Mouse (Mus musculus) heart, embryonic 16.5 days (tissue): ENCODE results near the gene Tmx1. TPM values are rescaled to one million over a fixed set of nuclear protein-coding genes. Genes with fewer than 3 reads are reported as not detected.

Source experiments
- ATAC-seq: fragments of 200-750 bp; cut with Nextera tagmentation; replicated peaks from 2 replicates; pipeline ENCODE4 v1.8.0; 2017; ENCODE audit warnings: moderate number of reproducible peaks; ENCODE audit not compliant: insufficient read depth, low FRiP score; ENCODE audit errors: extremely low read depth
- H3K27ac ChIP-seq: fragments of 300-500 bp; sonication (generic); 2 replicates; pipeline ENCODE4 v1.5.1; 2014; ENCODE audit warnings: mild to moderate bottlenecking, low read length, control low read depth, moderate library complexity
- H3K27me3 ChIP-seq: fragments of 300-500 bp; sonication (generic); 2 replicates; pipeline ENCODE4 v1.6.1; 2014; ENCODE audit warnings: low read length, mixed read lengths; ENCODE audit not compliant: control insufficient read depth, insufficient read depth
- H3K36me3 ChIP-seq: fragments of 300-500 bp; sonication (generic); 2 replicates; pipeline ENCODE4 v1.6.1; 2014; ENCODE audit not compliant: control insufficient read depth, insufficient read depth
- H3K4me1 ChIP-seq: fragments of 300-500 bp; sonication (generic); 2 replicates; pipeline ENCODE4 v1.6.1; 2014; ENCODE audit warnings: low read length, mixed read lengths; ENCODE audit not compliant: control insufficient read depth, insufficient read depth
- H3K4me2 ChIP-seq: fragments of 300-500 bp; sonication (generic); 2 replicates; pipeline ENCODE4 v1.6.1; 2014; ENCODE audit warnings: low read depth, mild to moderate bottlenecking, control low read depth, low read length
- H3K4me3 ChIP-seq: fragments of 300-500 bp; sonication (generic); 2 replicates; pipeline ENCODE4 v1.5.1; 2014; ENCODE audit warnings: mild to moderate bottlenecking, control low read depth, low read length
- H3K9ac ChIP-seq: fragments of 300-500 bp; sonication (generic); 2 replicates; pipeline ENCODE4 v1.6.1; 2014; ENCODE audit warnings: low read length, control low read depth
- H3K9me3 ChIP-seq: fragments of 300-500 bp; sonication (generic); replicated peaks from 2 replicates; pipeline ENCODE4 v1.6.1; 2016; ENCODE audit warnings: low read length; ENCODE audit not compliant: control insufficient read depth
- WGBS: fragments of 180-500 bp; shearing (Covaris S2); extraction: QIAGEN DNeasy Blood & Tissue Kit; methylation state at CpG from one replicate; pipeline ENCODE4 v1.1.7; 2014; 5-methylcytosine and 5-hydroxymethylcytosine counted together
- polyA plus RNA-seq: library from polyadenylated mRNA; unstranded; fragments of >200 nt; fragmentation: Nextera tagmentation; extraction: Ambion mirVana; gene quantifications from 2 replicates; pipeline ENCODE4 v1.2.1, GENCODE M21; 2015

Gene Tmx1
- polyA plus RNA-seq = 71.4 and 79.4 TPM in 2 replicates

- peaks cover 5% of the 10 kb centered on the region for H3K36me3 ChIP-seq
- H3K4me2 ChIP-seq = peak within 1 kb of the TSS; percentile 91
- peak; percentile 100 for ATAC-seq
- H3K4me3 ChIP-seq = peak within 1 kb of the TSS; percentile 96
- WGBS = under 1% methylated on average over 58 of the region's 58 CpGs
- H3K27ac ChIP-seq = peak within 1 kb of the TSS; percentile 85
- no peaks in the 10 kb centered on the region for H3K27me3 ChIP-seq
- no peaks in the 10 kb centered on the region for H3K9me3 ChIP-seq
- H3K4me1 ChIP-seq = peaks cover 19% of the 10 kb centered on the region
- H3K9ac ChIP-seq = peak within 1 kb of the TSS; percentile 94
Measured at GRCm38 (mm10) chr12:70452726-70453645, at the start of gene Tmx1. Gene Tmx1, plus strand, starts transcription at chr12:70453095.

- ATAC-seq = no peak
- WGBS = 59% methylated on average over 6 of the region's 6 CpGs
Measured at GRCm38 (mm10) chr12:70404327-70404726, 48.6 kb upstream of the Tmx1 start.

GRCm38 (mm10) chr12:70408396-70408795 is 44.5 kb upstream of the Tmx1 start:
- Histone ChIP-seq H3K9me3 (no peaks in the 10 kb centered on the region), H3K27ac (no peak overlapping the region), H3K4me2 (no peak overlapping the region), H3K9ac (no peak overlapping the region), H3K4me1 (no peaks in the 10 kb centered on the region), H3K36me3 (no peaks in the 10 kb centered on the region), H3K4me3 (no peak overlapping the region), H3K27me3 (no peaks in the 10 kb centered on the region)
- ATAC-seq = no peak
- WGBS = 63% methylated on average over 1 of the region's 1 CpGs

More at GRCm38 (mm10) chr12:70404327-70404726, 48.6 kb upstream of the Tmx1 start:
- H3K27ac ChIP-seq = no peak overlapping the region
- no peaks in the 10 kb centered on the region for H3K9me3 ChIP-seq
- no peak overlapping the region for H3K4me3 ChIP-seq
- H3K36me3 ChIP-seq = no peaks in the 10 kb centered on the region
- no peak overlapping the region for H3K4me2 ChIP-seq
- no peaks in the 10 kb centered on the region for H3K27me3 ChIP-seq
- H3K4me1 ChIP-seq = no peaks in the 10 kb centered on the region
- H3K9ac ChIP-seq = no peak overlapping the region

GRCm38 (mm10) chr12:70409600-70409999 is 43.3 kb upstream of the Tmx1 start:
- ATAC-seq = no peak
- Histone ChIP-seq H3K4me2 (no peak overlapping the region), H3K36me3 (no peaks in the 10 kb centered on the region), H3K4me1 (no peaks in the 10 kb centered on the region), H3K9me3 (no peaks in the 10 kb centered on the region), H3K27ac (no peak overlapping the region), H3K4me3 (no peak overlapping the region), H3K27me3 (no peaks in the 10 kb centered on the region), H3K9ac (no peak overlapping the region)
- 76% methylated on average over 2 of the region's 2 CpGs for WGBS

GRCm38 (mm10) chr12:70420216-70420615 is 32.7 kb upstream of the Tmx1 start:
- peaks cover 9% of the 10 kb centered on the region for H3K4me1 ChIP-seq
- no peaks in the 10 kb centered on the region for H3K36me3 ChIP-seq
- H3K27ac ChIP-seq = no peak overlapping the region
- H3K9me3 ChIP-seq = no peaks in the 10 kb centered on the region
- no peak overlapping the region for H3K9ac ChIP-seq
- ATAC-seq = no peak
- H3K4me3 ChIP-seq = no peak overlapping the region
- no peak overlapping the region for H3K4me2 ChIP-seq
- H3K27me3 ChIP-seq = no peaks in the 10 kb centered on the region
- WGBS = 47% methylated on average over 1 of the region's 1 CpGs

- Histone ChIP-seq H3K9ac (no peak overlapping the region), H3K36me3 (no peaks in the 10 kb centered on the region), H3K9me3 (no peaks in the 10 kb centered on the region), H3K27me3 (no peaks in the 10 kb centered on the region), H3K4me2 (no peak overlapping the region), H3K4me3 (no peak overlapping the region), H3K4me1 (peaks cover 9% of the 10 kb centered on the region), H3K27ac (no peak overlapping the region)
- ATAC-seq = no peak
- 88% methylated on average over 3 of the region's 3 CpGs for WGBS
Measured at GRCm38 (mm10) chr12:70421028-70421427, 31.9 kb upstream of the Tmx1 start.

GRCm38 (mm10) chr12:70422322-70423118 is 30.4 kb upstream of the Tmx1 start:
- H3K4me2 ChIP-seq = no peak overlapping the region
- H3K4me3 ChIP-seq = no peak overlapping the region
- WGBS = 72% methylated on average over 9 of the region's 9 CpGs
- H3K27me3 ChIP-seq = no peaks in the 10 kb centered on the region
- no peaks in the 10 kb centered on the region for H3K9me3 ChIP-seq
- no peak overlapping the region for H3K9ac ChIP-seq
- H3K36me3 ChIP-seq = no peaks in the 10 kb centered on the region
- no peak overlapping the region for H3K27ac ChIP-seq
- peaks cover 9% of the 10 kb centered on the region for H3K4me1 ChIP-seq
- no peak for ATAC-seq

GRCm38 (mm10) chr12:70427885-70428284 is 25.0 kb upstream of the Tmx1 start:
- 86% methylated on average over 3 of the region's 3 CpGs for WGBS

GRCm38 (mm10) chr12:70429637-70430036 is 23.3 kb upstream of the Tmx1 start:
- Histone ChIP-seq H3K9ac (no peak overlapping the region), H3K27me3 (no peaks in the 10 kb centered on the region), H3K4me3 (no peak overlapping the region), H3K9me3 (no peaks in the 10 kb centered on the region), H3K36me3 (no peaks in the 10 kb centered on the region), H3K4me1 (no peaks in the 10 kb centered on the region), H3K4me2 (no peak overlapping the region), H3K27ac (no peak overlapping the region)
- WGBS = 73% methylated on average over 4 of the region's 4 CpGs
- no peak for ATAC-seq

More at GRCm38 (mm10) chr12:70427885-70428284, 25.0 kb upstream of the Tmx1 start:
- Histone ChIP-seq H3K27me3 (no peaks in the 10 kb centered on the region), H3K4me1 (peaks cover 4% of the 10 kb centered on the region; the same call in 1 of the 2 replicates), H3K9ac (no peak overlapping the region), H3K9me3 (no peaks in the 10 kb centered on the region), H3K27ac (no peak overlapping the region), H3K36me3 (no peaks in the 10 kb centered on the region), H3K4me3 (no peak overlapping the region), H3K4me2 (no peak overlapping the region)
- no peak for ATAC-seq
